Mouse (Mus musculus): ENCODE results near the gene Rnf10. TPM values are rescaled to one million over a fixed set of nuclear protein-coding genes. Genes with fewer than 3 reads are reported as not detected.

Rnf10 gene
- polyA plus RNA-seq, 1 experiment from 2014 or later: 166 TPM

DNA sequence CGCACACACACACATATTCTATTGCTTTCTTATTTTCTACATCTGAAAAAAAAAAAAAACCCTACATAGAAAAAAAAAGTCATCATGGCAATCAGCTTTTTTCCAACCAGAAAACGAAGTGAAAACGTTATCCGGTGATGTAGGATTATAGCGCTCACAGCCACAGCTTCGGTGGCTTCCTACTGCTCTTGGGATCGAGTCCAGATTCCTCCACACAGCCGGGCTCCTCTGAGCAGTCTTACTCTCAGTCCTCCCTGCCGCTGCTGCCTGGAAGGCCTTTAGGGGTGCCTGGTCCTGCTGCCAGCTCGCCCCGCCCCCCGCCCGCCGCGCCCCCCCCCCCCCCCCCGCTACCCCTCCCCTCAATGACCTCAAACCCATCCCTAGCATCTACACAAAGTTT is 64.8 kb downstream of the Rnf10 start:
- no peak overlapping the region for H3K4me2 ChIP-seq
- H3K4me1 ChIP-seq: peaks cover 26% of the 10 kb centered on the region
- no peaks in the 10 kb centered on the region for H3K9me3 ChIP-seq (replicated peaks)
- no peak overlapping the region for H3K9ac ChIP-seq
- ATAC-seq: no peak
- 26% methylated on average over 10 of the region's 16 CpGs for WGBS (ENCODE audit: insufficient replicate concordance)
- H3K36me3 ChIP-seq: no peaks in the 10 kb centered on the region
- peaks cover 73% of the 10 kb centered on the region for H3K27me3 ChIP-seq (replicated peaks)
- H3K27ac ChIP-seq: no peak overlapping the region
- no peak overlapping the region for H3K4me3 ChIP-seq

DNA sequence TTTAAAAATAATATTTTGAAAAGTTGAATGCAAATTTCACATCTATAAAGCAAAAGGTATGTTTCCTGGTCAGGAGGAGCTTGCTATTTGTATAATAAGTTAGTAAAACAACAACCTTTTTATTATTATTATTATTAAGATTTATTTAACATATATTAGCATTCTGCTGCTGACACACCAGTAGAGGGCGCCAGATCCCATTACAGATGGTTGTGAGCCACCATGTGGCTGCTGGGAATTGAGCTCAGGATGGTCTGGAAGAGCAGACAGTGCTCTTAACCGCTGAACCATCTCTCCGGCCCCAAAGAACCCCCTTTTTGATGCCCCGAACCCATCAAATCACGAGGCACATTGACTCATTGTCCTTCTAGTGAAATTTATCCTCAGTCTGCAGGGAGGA is 65.5 kb downstream of the Rnf10 start:
- H3K4me3 ChIP-seq: no peak overlapping the region
- H3K27ac ChIP-seq: no peak overlapping the region
- H3K36me3 ChIP-seq: no peaks in the 10 kb centered on the region
- 54% methylated on average over 5 of the region's 5 CpGs for WGBS (ENCODE audit: insufficient replicate concordance)
- peaks cover 26% of the 10 kb centered on the region for H3K4me1 ChIP-seq
- H3K27me3 ChIP-seq (replicated peaks): peaks cover 72% of the 10 kb centered on the region
- no peak for ATAC-seq
- H3K4me2 ChIP-seq: no peak overlapping the region
- no peaks in the 10 kb centered on the region for H3K9me3 ChIP-seq (replicated peaks)
- H3K9ac ChIP-seq: no peak overlapping the region

DNA sequence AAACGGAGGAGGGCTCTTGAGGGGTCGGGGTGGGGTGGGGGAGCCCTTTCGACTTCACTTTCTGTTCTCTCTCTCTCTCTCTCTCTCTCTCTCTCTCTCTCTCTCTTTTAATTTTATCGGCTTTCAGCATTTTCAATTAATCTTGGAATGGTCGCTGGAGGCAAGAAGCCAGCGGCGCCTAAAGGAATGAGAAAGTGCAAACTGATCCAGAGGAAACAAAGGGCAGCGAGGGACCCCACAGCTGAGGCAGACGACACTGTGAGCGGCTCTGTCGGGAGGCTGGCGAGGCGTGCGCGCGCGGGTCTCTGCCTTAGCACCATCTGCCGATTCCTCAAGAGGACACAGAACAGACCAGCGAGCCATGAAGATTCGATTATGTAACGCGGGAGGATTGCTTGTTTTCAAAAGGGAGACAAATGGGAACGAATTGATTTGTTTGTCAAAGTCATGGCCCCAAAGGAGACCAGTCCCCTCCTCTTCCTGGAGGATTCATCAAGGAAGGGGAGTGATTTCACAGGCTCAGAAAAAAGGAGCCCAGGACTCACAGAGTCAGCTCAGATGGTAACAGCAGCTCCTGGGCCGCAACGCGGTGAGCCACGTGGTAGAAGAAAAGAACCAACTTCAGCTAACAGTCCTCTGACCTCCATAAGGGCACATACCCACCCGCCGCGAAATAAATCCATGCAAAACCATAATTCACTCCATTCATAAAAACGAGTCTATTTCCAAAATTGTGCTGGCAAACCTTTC is 68.0 kb downstream of the Rnf10 start:
- H3K27ac ChIP-seq: no peak overlapping the region
- no peaks in the 10 kb centered on the region for H3K9me3 ChIP-seq (replicated peaks)
- WGBS (ENCODE audit: insufficient replicate concordance): 4% methylated on average over 31 of the region's 31 CpGs
- H3K27me3 ChIP-seq (replicated peaks): peaks cover 65% of the 10 kb centered on the region
- peak overlapping the region; percentile 35 for H3K4me3 ChIP-seq
- peaks cover 26% of the 10 kb centered on the region for H3K4me1 ChIP-seq
- no peaks in the 10 kb centered on the region for H3K36me3 ChIP-seq
- ATAC-seq: no peak
- no peak overlapping the region for H3K9ac ChIP-seq
- H3K4me2 ChIP-seq: peak overlapping the region; percentile 61

DNA sequence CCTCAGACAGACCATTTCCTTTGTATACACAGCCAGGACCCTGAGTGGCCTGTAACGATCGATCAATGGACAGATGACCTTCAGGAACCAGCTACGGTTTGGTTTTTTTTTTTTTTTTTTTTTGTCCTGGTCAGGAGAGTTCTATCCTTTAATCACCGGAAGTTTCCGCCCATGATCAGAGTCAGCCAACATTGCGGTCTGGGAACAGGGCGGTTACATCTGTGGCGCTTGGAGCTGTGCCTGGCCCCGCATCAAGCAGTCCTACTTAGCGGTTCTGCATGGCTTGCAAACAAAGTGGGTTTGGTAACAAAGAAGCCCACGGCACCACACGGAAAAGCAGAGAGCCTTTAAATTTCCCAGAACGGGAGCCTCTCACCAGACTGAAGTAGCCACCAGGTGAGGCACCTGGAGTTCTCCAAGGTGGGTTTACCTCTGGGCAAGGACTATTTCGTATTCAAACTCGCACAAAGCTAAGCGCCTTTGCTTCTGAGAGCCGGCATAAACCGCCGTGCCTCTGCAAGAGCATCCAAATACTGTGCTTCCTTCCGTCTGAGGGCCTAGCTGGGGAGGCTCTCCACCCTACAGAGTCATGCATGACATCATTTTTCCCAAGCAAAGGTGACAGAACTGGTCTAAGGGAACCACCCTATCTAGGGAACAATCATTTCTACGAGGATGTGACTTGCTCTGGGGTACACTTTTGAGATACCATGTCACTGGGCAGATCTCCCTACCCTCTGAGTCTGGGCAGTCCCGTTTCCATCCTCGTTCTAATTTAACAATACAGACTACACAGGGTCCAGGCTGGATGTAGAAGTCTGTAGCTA is 68.8 kb downstream of the Rnf10 start:
- peak overlapping the region; percentile 35; the same call in 1 of the 2 replicates for H3K4me3 ChIP-seq
- WGBS (ENCODE audit: insufficient replicate concordance): 10% methylated on average over 23 of the region's 23 CpGs
- no peak overlapping the region for H3K9ac ChIP-seq
- peaks cover 65% of the 10 kb centered on the region for H3K27me3 ChIP-seq (replicated peaks)
- H3K27ac ChIP-seq: no peak overlapping the region
- peaks cover 26% of the 10 kb centered on the region for H3K4me1 ChIP-seq
- no peaks in the 10 kb centered on the region for H3K9me3 ChIP-seq (replicated peaks)
- H3K36me3 ChIP-seq: no peaks in the 10 kb centered on the region
- peak overlapping the region; percentile 61 for H3K4me2 ChIP-seq
- ATAC-seq: no peak

DNA sequence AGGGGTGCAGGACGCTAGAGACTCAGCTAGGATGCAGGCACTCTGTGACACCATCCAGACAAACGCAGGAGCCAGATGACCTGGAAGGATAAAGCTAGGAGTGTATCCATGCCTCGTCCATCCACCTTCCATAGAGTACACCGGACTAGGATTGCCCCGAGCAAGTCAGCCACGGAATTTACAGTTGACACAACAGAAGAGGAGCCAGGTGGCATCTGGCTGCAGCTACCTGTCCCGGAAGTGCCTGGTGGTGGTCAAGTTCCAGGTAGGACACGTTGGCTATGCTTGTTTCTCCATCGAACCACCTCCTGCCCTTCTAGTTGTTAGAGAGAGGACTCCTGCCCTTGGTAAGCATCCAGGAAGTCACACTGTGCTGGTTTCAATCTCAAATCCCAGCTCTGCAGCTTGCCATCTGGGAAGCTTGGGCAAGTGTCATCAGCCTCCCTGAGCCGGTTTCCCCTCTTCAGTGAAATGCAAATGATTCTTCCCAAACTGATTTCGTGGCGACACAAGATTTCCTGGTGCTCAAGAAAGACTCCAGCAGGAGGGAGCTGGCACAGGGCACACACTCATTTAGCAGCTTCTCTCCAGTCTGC is 78.0 kb downstream of the Rnf10 start:
- Histone ChIP-seq H3K4me3 (peak overlapping the region; percentile 59), H3K4me1 (peaks cover 15% of the 10 kb centered on the region), H3K9ac (no peak overlapping the region), H3K36me3 (no peaks in the 10 kb centered on the region), H3K27ac (no peak overlapping the region), H3K4me2 (peak overlapping the region; percentile 88), H3K27me3 (replicated peaks) (peaks cover 86% of the 10 kb centered on the region), H3K9me3 (replicated peaks) (no peaks in the 10 kb centered on the region)
- no peak for ATAC-seq
- WGBS (ENCODE audit: insufficient replicate concordance): 5% methylated on average over 12 of the region's 12 CpGs

DNA sequence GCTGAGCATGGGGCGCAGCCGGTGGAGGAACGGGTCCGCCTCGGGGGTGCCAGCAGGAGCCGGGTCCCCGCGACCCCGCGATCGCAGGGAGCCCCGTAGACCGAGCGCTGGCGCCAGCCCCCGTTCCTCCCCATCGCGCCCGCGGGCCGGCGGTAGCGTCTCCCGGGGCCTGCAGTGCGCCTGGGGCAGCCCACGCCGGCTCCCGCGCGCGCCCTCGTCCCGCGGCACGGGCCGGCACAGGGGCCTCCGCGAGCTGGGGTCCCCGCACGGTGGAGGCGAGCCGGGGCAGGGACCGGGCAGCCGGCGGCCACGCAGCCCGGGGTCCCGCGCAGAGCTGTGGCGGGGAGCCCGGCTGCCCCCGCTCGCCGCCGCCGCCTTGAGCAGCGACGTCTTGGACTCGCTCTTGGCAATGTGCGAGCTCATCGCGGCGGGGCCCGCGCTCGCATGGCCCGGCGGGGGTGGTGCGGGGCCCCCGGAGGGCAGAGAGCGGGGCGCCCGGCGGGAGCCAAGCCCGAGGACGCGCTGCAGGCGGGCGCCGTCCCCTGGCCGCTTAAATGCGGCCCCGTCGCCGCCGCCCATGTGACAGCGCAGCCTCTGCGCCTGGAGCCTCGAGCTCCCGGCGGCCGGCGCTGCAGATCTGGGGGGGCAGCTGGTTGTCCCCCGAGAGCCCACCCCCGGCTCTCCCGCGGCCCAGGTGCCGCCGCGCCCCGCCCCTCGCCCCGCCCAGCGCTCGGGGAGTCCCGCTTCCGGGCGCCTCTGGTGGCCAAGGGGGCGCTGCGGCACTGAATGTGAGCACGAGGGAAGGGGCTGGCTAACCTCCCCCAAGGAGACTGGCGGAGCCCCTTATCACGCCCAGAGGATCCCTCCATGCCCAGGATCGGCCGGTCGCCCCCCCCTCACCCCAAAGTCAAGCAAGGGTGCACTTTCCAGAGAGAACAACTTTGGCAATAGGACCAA is 78.8 kb downstream of the Rnf10 start, which contains the start of gene Cabp1:
Cabp1 (minus strand) TSS at position 713 of the 957 bp plus-strand sequence.
- WGBS (ENCODE audit: insufficient replicate concordance): under 1% methylated on average over 96 of the region's 116 CpGs
- peaks cover 94% of the 10 kb centered on the region for H3K27me3 ChIP-seq (replicated peaks)
- H3K9me3 ChIP-seq (replicated peaks): no peaks in the 10 kb centered on the region
- H3K4me2 ChIP-seq: peak within 1 kb of the TSS; percentile 88
- H3K4me1 ChIP-seq: peaks cover 15% of the 10 kb centered on the region
- no peaks in the 10 kb centered on the region for H3K36me3 ChIP-seq
- peak within 1 kb of the TSS; percentile 59 for H3K4me3 ChIP-seq
- ATAC-seq: 0 out of 2 replicates have a peak, but pooled peaks have one; percentile 27
- H3K27ac ChIP-seq: no peak within 1 kb of the TSS
- peak within 1 kb of the TSS; percentile 33; the same call in 1 of the 2 replicates for H3K9ac ChIP-seq

DNA sequence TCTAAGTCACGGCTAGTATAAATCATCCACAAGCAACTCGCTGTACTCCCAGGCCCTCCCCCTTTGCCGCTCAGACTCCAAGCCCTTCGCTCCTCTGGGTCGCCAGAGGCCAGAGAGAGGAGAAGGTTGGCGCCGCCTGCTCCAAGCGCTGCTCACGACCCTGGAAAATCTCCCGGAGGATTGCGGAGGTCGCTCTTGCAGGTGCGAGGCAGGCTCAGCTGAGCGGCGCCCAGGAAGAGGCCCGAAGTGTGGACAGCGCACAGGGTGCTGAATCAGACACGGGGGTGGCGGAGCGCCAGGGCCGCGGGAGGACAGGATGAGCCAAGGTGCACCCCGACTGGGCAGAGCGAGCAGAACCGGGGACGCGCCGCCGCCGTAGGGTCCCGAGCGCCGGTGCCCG is 79.5 kb downstream of the Rnf10 start:
- H3K36me3 ChIP-seq: no peaks in the 10 kb centered on the region
- no peaks in the 10 kb centered on the region for H3K9me3 ChIP-seq (replicated peaks)
- H3K4me3 ChIP-seq: peak overlapping the region; percentile 59
- peaks cover 15% of the 10 kb centered on the region for H3K4me1 ChIP-seq
- WGBS (ENCODE audit: insufficient replicate concordance): 2% methylated on average over 34 of the region's 34 CpGs
- H3K9ac ChIP-seq: no peak overlapping the region
- ATAC-seq: peak; percentile 45; the same call in 1 of the 2 replicates
- no peak overlapping the region for H3K27ac ChIP-seq
- H3K27me3 ChIP-seq (replicated peaks): peaks cover 97% of the 10 kb centered on the region
- peak overlapping the region; percentile 88 for H3K4me2 ChIP-seq

DNA sequence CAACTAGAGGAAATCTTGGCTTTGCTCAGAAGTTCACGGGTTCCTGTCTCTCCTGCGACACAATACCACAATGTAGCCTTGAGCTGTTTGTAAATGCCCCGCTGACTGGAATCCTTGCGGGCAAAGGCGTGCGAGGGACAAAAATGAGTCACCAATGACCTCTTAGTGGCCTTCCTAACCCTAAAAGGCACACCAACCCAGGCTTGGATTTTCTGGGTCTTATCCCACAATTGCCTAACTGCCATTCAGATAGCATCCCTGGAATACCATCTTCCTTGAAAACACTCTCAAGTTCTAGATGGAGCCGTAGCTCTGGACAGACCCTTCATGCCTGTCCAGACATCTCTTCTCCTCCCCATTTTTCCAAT is 79.9 kb downstream of the Rnf10 start:
- WGBS (ENCODE audit: insufficient replicate concordance): 13% methylated on average over 7 of the region's 7 CpGs
- Histone ChIP-seq H3K4me3 (0 out of 2 replicates have a peak overlapping the region, but pooled peaks have one; percentile 59), H3K9ac (no peak overlapping the region), H3K36me3 (no peaks in the 10 kb centered on the region), H3K27me3 (replicated peaks) (peaks cover 98% of the 10 kb centered on the region), H3K4me2 (peak overlapping the region; percentile 88), H3K4me1 (peaks cover 18% of the 10 kb centered on the region), H3K27ac (no peak overlapping the region), H3K9me3 (replicated peaks) (no peaks in the 10 kb centered on the region)
- ATAC-seq: no peak

DNA sequence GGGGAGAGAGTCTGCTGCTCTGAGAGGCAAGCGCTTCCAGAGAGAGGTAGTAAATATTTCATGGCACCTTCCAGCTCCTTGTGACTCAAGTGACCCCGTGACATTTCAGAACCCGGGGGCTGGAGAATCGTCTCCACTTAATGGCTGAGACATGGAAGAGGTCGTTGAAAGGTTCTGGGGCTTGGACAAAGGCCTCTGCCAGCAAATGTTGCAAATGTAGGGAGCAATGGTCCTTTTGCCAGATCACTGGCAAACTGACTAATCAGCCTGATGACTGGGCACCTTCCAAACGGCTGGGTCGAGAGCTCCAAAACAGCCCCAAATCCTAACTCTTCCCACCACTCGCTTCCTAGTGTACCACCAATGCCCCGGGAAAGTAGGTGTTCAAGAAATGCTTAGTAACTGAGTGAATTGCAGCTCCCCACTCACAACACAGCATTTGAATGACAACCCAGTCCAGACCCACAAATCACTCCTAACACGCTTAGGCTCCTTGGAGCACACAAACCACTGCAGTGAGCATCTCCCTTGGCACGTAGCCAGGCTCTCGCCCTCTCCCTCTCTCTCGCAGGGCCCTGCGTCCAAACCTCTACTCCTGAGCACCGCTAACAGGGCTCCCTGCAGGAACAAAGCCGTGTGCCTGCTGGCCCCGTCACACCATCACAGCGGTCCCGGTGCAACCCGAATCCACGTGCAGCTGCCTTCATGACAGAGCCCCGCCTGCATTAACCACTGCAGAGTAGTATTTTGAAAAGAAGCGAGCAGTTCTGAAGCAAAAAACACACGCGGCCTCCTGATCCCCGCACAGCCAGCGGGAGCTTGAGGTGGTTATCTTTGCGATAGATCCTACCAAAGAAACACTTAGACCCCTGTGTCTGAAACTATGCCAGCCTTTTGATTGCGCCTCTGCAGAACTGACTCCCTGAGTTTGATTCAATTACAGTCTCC is 80.5 kb downstream of the Rnf10 start:
- ATAC-seq: no peak
- H3K36me3 ChIP-seq: no peaks in the 10 kb centered on the region
- no peak overlapping the region for H3K4me3 ChIP-seq
- H3K9me3 ChIP-seq (replicated peaks): no peaks in the 10 kb centered on the region
- H3K4me2 ChIP-seq: no peak overlapping the region
- peaks cover 98% of the 10 kb centered on the region for H3K27me3 ChIP-seq (replicated peaks)
- WGBS (ENCODE audit: insufficient replicate concordance): 13% methylated on average over 29 of the region's 29 CpGs
- H3K9ac ChIP-seq: no peak overlapping the region
- H3K4me1 ChIP-seq: peaks cover 24% of the 10 kb centered on the region
- H3K27ac ChIP-seq: no peak overlapping the region
